Mouse (Mus musculus) lung, adult 2 months (tissue): ENCODE data around the gene Manba.

Experiments used
- CTCF ChIP-seq: fragments of 200-500 bp; IDR thresholded peaks from 2 replicates; pipeline ENCODE4 v1.5.1; 2011; ENCODE audit warnings: mild to moderate bottlenecking, low read length, control low read depth; ENCODE audit not compliant: insufficient read depth
- POLR2A ChIP-seq: fragments of 200-500 bp; IDR thresholded peaks from 2 replicates; pipeline ENCODE4 v1.6.1; 2011; ENCODE audit warnings: low read depth, mild to moderate bottlenecking, control low read depth, low read length, borderline replicate concordance; ENCODE audit errors: extremely low read depth

GRCm38 (mm10) chr3:135469146-135469545, 16.3 kb upstream of the Manba start:
- TF ChIP-seq POLR2A: no peak
- TF ChIP-seq CTCF: no peak
